Mouse (Mus musculus) cerebellum, postnatal 10 days (tissue): Measurements from ENCODE around the gene Pxn.

Source experiments
- DNase-seq, 2 experiments: peaks; one replicate each; pipeline ENCODE4 v3.0.0; 2021; ENCODE audit warnings: mixed read lengths in 2 of 2

Pxn gene

DNA sequence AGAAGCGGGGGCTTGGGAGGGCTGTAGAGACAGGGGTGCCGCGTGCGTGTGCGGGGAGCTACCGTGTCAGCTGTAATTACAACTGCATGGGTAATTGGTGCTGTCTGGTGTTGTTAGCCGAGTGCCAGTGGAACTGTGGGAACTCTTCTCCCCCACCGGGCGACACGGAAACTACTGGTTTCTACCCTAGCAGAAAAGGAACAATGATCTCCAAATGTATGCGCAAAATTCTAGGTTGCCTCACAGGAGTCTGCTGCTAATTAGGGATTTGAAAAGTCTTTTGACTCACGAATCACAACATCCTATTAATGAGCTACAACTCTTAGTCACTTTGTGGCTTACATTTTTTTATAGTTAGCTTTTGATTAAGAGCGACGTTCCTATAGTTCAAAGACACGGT, 79.7 kb downstream of the Pxn start:
- no peak for DNase-seq

DNA sequence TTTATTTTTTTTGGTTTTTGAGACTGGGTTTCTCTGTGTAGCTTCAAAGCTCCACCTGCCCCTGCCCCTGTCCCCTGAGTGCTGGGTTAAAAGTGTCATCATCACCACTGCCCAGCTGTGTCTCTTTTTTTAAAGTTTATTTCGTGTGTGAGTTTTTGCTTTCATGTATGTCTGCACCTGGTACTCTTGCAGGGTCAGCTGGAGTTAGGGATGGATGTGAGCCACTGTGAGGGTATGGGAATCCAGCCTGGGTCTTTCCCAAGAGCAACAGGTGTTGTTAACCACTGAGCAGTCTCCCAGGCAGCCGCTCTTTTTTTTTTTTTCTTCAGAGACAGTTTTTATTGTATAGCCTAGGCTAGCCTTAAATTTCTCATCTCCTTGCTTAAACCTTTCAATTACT, 80.3 kb downstream of the Pxn start:
- no peak for DNase-seq

DNA sequence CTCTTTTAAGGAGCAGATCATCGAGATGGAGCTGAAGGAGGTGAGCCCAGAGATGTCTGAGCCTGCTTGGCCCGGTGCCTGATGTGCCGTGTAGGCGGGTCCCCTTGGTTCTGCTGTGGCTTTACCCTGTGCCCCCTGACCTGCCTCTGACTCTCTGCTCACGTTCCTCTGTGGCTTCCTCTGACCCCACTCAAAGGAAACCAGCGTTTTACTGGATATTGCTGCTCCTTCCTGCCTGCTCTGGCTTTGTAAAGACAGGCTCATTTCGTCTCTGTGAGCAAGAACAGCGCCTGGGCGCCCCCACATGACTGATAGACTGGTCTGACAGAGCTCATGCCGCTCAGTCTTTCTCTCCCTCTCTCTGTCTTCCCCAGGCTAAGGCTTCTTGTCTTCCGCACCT, 84.6 kb downstream of the Pxn start:
- no peak for DNase-seq

DNA sequence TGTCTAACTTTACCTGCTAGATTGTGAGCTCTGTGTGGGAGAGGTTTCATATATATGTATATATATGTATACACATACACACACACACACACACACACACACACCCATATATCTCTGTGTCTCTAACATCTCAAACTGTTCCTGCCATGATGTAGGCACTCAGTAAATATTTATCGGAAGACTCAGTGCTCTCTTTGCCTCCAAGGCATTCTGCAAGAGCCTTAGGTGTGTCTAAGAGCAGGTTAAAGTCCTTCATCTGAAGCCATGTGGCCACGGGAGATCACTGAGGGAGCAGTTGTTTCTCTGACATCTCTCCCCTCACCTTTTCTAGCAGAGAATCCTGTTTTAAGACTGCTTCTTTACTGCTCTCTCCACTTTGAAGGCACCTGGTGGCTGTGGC, 85.0 kb downstream of the Pxn start:
- DNase-seq, result no peak

- no peak for DNase-seq
Measured at GRCm38 (mm10) chr5:115603561-115603960, 97.1 kb downstream of the Pxn start.
